Mouse (Mus musculus): ENCODE measurements around the gene Pcsk6.
"Not testable (repeated sequence)": the region's sequence is repeated elsewhere in the genome, so short reads cannot be mapped to it uniquely, and the experiment has no call there.

The Pcsk6 gene

GRCm38 (mm10) chr7:65861591-65862472, at the start of gene Pcsk6:
Pcsk6 (plus strand) TSS chr7:65861734.
- DNase-seq (ENCODE audit: low spot score), result no peak

GRCm38 (mm10) chr7:65813611-65814212, 47.8 kb upstream of the Pcsk6 start:
- no peak for DNase-seq (ENCODE audit: low spot score)

GRCm38 (mm10) chr7:65817564-65817963, 44.0 kb upstream of the Pcsk6 start:
- DNase-seq (ENCODE audit: low spot score), result no peak

- DNase-seq (ENCODE audit: low spot score), result no peak
Observed at GRCm38 (mm10) chr7:65820391-65820790, 41.1 kb upstream of the Pcsk6 start.

GRCm38 (mm10) chr7:65821901-65822300, 39.6 kb upstream of the Pcsk6 start:
- DNase-seq (ENCODE audit: low spot score), result not testable (repeated sequence)

GRCm38 (mm10) chr7:65822506-65823119, 38.9 kb upstream of the Pcsk6 start:
- DNase-seq (ENCODE audit: low spot score), result no peak

GRCm38 (mm10) chr7:65839756-65840155, 21.8 kb upstream of the Pcsk6 start:
- DNase-seq (ENCODE audit: low spot score), result no peak

- DNase-seq (ENCODE audit: low spot score), result no peak
Observed at GRCm38 (mm10) chr7:65843210-65843609, 18.3 kb upstream of the Pcsk6 start.

- no peak for DNase-seq (ENCODE audit: low spot score)
Observed at GRCm38 (mm10) chr7:65860981-65861380, 553 bp upstream of the Pcsk6 start.

- no peak for DNase-seq (ENCODE audit: low spot score)
Observed at GRCm38 (mm10) chr7:65862473-65863176, 1.1 kb downstream of the Pcsk6 start.

GRCm38 (mm10) chr7:65869173-65869572, 7.6 kb downstream of the Pcsk6 start:
- DNase-seq (ENCODE audit: low spot score), result no peak

GRCm38 (mm10) chr7:65869794-65870193, 8.3 kb downstream of the Pcsk6 start:
- DNase-seq (ENCODE audit: low spot score), result no peak

- no peak for DNase-seq (ENCODE audit: low spot score)
Observed at GRCm38 (mm10) chr7:65870227-65870626, 8.7 kb downstream of the Pcsk6 start.

GRCm38 (mm10) chr7:65870928-65871580, 9.5 kb downstream of the Pcsk6 start:
- DNase-seq (ENCODE audit: low spot score), result no peak

- DNase-seq (ENCODE audit: low spot score), result no peak
Observed at GRCm38 (mm10) chr7:65871851-65872250, 10.3 kb downstream of the Pcsk6 start.

- DNase-seq (ENCODE audit: low spot score), result no peak
Observed at GRCm38 (mm10) chr7:65873176-65873845, 11.8 kb downstream of the Pcsk6 start.

GRCm38 (mm10) chr7:65873902-65874301, 12.4 kb downstream of the Pcsk6 start:
- no peak for DNase-seq (ENCODE audit: low spot score)

GRCm38 (mm10) chr7:65876596-65876995, 15.1 kb downstream of the Pcsk6 start:
- no peak for DNase-seq (ENCODE audit: low spot score)

- DNase-seq (ENCODE audit: low spot score), result no peak
Observed at GRCm38 (mm10) chr7:65878234-65878633, 16.7 kb downstream of the Pcsk6 start.

GRCm38 (mm10) chr7:65879330-65879729, 17.8 kb downstream of the Pcsk6 start:
- no peak for DNase-seq (ENCODE audit: low spot score)

GRCm38 (mm10) chr7:65880666-65881289, 19.2 kb downstream of the Pcsk6 start:
- DNase-seq (ENCODE audit: low spot score), result no peak
